Comparison of ENCODE assay signal across 7 mouse cellular contexts in the genomic region with DNA sequence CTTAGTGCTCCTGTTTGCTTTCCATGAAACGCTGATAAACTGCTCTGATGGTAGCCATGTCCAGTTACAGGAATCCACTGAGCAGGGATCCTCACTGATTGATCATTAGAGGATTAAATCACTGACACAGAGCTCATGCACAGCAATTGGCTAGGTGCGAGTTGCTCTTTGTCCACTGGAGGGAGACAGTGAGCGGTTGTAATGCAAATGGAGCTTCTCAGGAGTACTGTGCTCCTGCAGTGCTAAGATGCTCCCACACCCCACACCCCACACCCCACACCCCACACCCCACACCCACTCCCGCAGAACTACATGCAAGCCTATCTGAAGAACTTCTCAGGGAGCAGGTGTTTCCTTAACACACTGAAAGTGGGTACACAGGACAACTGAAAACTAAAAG. TPM values are rescaled to one million over a fixed set of nuclear protein-coding genes. Genes with fewer than 3 reads are reported as not detected.
DNase-seq lines count a peak whose midpoint lies in the region; ATAC-seq and TF ChIP-seq lines count a peak whose summit lies in the region.
"Not testable (repeated sequence)": the region's sequence is repeated elsewhere in the genome, so short reads cannot be mapped to it uniquely, and the experiment has no call there.

No protein-coding gene starts in this region.

- ATAC-seq in midbrain, embryonic 12.5 days (ENCODE audit: low FRiP score, low read depth): peak; percentile 47; the same call in 1 of the 2 replicates

- DNase-seq in adrenal gland, adult 18-20 months (ENCODE audit: low spot score in 2 of 2): peak; percentile 55 to 60
- DNase-seq in embryonic facial prominence, embryonic 10.5 days (ENCODE audit: low spot score): peak; percentile 58
- DNase-seq in heart, adult 2 months: peak; percentile 41 to 59
- peak; percentile 62 for DNase-seq in kidney, adult 9 months
- DNase-seq in left cerebral cortex, postnatal 36 days (ENCODE audit: low spot score in 2 of 2): peak; percentile 54 to 73
- peak; percentile 40 to 54 for DNase-seq in right cerebral cortex, postnatal 36 days (ENCODE audit: low spot score in 2 of 2)

- not testable (repeated sequence) for TF ChIP-seq POLR2A in heart, adult 2 months (IDR thresholded peaks at IDR 0.05; ENCODE audit: insufficient read depth, low read depth, low read length)

- peak; percentile 69 for TF ChIP-seq CTCF in heart, adult 2 months (IDR thresholded peaks at IDR 0.05)

- intact Hi-C loops in heart, adult 2 months (cut with DNase I); left cerebral cortex, postnatal 36 days (cut with DNase I): not testable (repeated sequence)

- not testable (repeated sequence) for H3K9me3 ChIP-seq in embryonic facial prominence, embryonic 10.5 days; midbrain, embryonic 12.5 days

- H3K9ac ChIP-seq in heart, adult 2 months (ENCODE audit: low read depth, low read length); midbrain, embryonic 12.5 days (replicated peaks): not testable (repeated sequence)

- not testable (repeated sequence) for H3K4me3 ChIP-seq in embryonic facial prominence, embryonic 10.5 days; heart, adult 2 months; midbrain, embryonic 12.5 days

- H3K4me1 ChIP-seq in embryonic facial prominence, embryonic 10.5 days; heart, adult 2 months (ENCODE audit: control insufficient read depth, insufficient read depth, low read length); midbrain, embryonic 12.5 days: not testable (repeated sequence)

- H3K4me2 ChIP-seq in midbrain, embryonic 12.5 days (replicated peaks): not testable (repeated sequence)

- not testable (repeated sequence) for H3K27ac ChIP-seq in embryonic facial prominence, embryonic 10.5 days (replicated peaks); heart, adult 2 months; midbrain, embryonic 12.5 days (replicated peaks)

- not testable (repeated sequence) for H3K27me3 ChIP-seq in embryonic facial prominence, embryonic 10.5 days (replicated peaks; ENCODE audit: low read depth, poor library complexity, severe bottlenecking); heart, adult 2 months (ENCODE audit: control insufficient read depth, insufficient read depth, low read length); midbrain, embryonic 12.5 days

- not testable (repeated sequence) for TF ChIP-seq EP300 in heart, adult 2 months (IDR thresholded peaks at IDR 0.05; ENCODE audit: insufficient read depth, low read depth, low read length)

- WGBS in embryonic facial prominence, embryonic 10.5 days: 5% methylated on average over 4 of the region's 4 CpGs
- 4% methylated on average over 4 of the region's 4 CpGs for WGBS in heart, adult 2 months
- WGBS in midbrain, embryonic 12.5 days: 9% methylated on average over 4 of the region's 4 CpGs

- H3K79me2 ChIP-seq in heart, adult 2 months (replicated peaks; ENCODE audit: control insufficient read depth, insufficient read depth, low read length): not testable (repeated sequence)

- not testable (repeated sequence) for H3K36me3 ChIP-seq in embryonic facial prominence, embryonic 10.5 days (replicated peaks); heart, adult 2 months (ENCODE audit: control insufficient read depth, insufficient read depth, low read length); midbrain, embryonic 12.5 days

RNA-seq across cellular contexts. Expression of a gene that starts 10.7 kb away (rescaled TPM):
- 1 to 10 TPM; 1.2 to 1.3 TPM for total RNA-seq in adrenal gland, adult 18-20 months (2021)
- 0.04 and 0.08 TPM in 2 replicates for polyA plus RNA-seq in embryonic facial prominence, embryonic 10.5 days (2016; fragmentation: Nextera tagmentation; extraction: Ambion mirVana)
- under 1 TPM; 0.13 to 0.20 TPM for total RNA-seq in heart, adult 2 months (2021)
- 0.15 and 0.51 TPM in 2 replicates for polyA plus RNA-seq in heart, adult 2 months (2012; rRNA removed)
- total RNA-seq in left cerebral cortex, postnatal 36 days (2021): under 1 TPM; 0.25 to 0.27 TPM
- polyA plus RNA-seq in midbrain, embryonic 12.5 days (2016; fragmentation: Nextera tagmentation; extraction: Ambion mirVana): 0.10 TPM in 1 of 2 replicates, not detected in the other
